Mouse (Mus musculus) forebrain, embryonic 11.5 days (tissue): ENCODE measurements around the gene Gpc3. TPM values are rescaled to one million over a fixed set of nuclear protein-coding genes. Genes with fewer than 3 reads are reported as not detected.

ENCODE experiments used
- ATAC-seq: fragments of 200-750 bp; cut with Nextera tagmentation; replicated peaks from 2 replicates; pipeline ENCODE4 v1.8.0; 2017; ENCODE audit warnings: moderate TSS enrichment; ENCODE audit not compliant: low FRiP score
- DNase-seq: peaks from one replicate; pipeline ENCODE4 v3.0.0-alpha.2; 2017; ENCODE audit warnings: low spot score
- H3K27ac ChIP-seq: fragments of 300-500 bp; sonication (generic); 2 replicates; pipeline ENCODE4 v1.5.1; 2014; ENCODE audit warnings: low read depth, low read length
- H3K27me3 ChIP-seq: fragments of 300-500 bp; sonication (generic); 2 replicates; pipeline ENCODE4 v1.6.1; 2014; ENCODE audit warnings: mild to moderate bottlenecking, low read length, mixed read lengths; ENCODE audit not compliant: control insufficient read depth, insufficient read depth
- H3K36me3 ChIP-seq: fragments of 300-500 bp; sonication (generic); 2 replicates; pipeline ENCODE4 v1.6.1; 2014; ENCODE audit warnings: mild to moderate bottlenecking, low read length, moderate library complexity, mixed read lengths; ENCODE audit not compliant: control insufficient read depth, insufficient read depth
- H3K4me1 ChIP-seq: fragments of 300-500 bp; sonication (generic); replicated peaks from 2 replicates; pipeline ENCODE4 v1.6.1; 2014; ENCODE audit warnings: low read length, mixed read lengths; ENCODE audit not compliant: control insufficient read depth, insufficient read depth
- H3K4me2 ChIP-seq: fragments of 300-500 bp; sonication (generic); 2 replicates; pipeline ENCODE4 v1.6.1; 2014; ENCODE audit warnings: low read depth, mild to moderate bottlenecking, low read length, moderate library complexity, mixed read lengths; ENCODE audit not compliant: severe bottlenecking
- H3K4me3 ChIP-seq: fragments of 300-500 bp; sonication (generic); 2 replicates; pipeline ENCODE4 v1.5.1; 2014; ENCODE audit warnings: low read depth, low read length
- H3K9ac ChIP-seq: fragments of 300-500 bp; sonication (generic); 2 replicates; pipeline ENCODE4 v1.6.1; 2014; ENCODE audit warnings: low read length
- H3K9me3 ChIP-seq: fragments of 300-500 bp; sonication (generic); 2 replicates; pipeline ENCODE4 v1.6.1; 2016; ENCODE audit warnings: low read length, mixed read lengths; ENCODE audit not compliant: control insufficient read depth
- WGBS: fragments of 180-500 bp; shearing (Covaris S2); extraction: QIAGEN DNeasy Blood & Tissue Kit; methylation state at CpG from one replicate; pipeline ENCODE4 v1.1.7; 2014; 5-methylcytosine and 5-hydroxymethylcytosine counted together
- microRNA counts: library from miRNA; unstranded; fragments of <30 nt; microRNA quantifications from one replicate; lab custom pipeline; 2015
- microRNA-seq: library from miRNA; unstranded; fragments of <30 nt; microRNA quantifications from one replicate; pipeline ENCODE4, GENCODE M21; 2016; ENCODE audit not compliant: insufficient number of aligned reads
- polyA plus RNA-seq: library from polyadenylated mRNA; unstranded; fragments of >200 nt; fragmentation: Nextera tagmentation; extraction: Ambion mirVana; gene quantifications from 2 replicates; pipeline ENCODE4 v1.2.1, GENCODE M21; 2014

Gene Gpc3
- polyA plus RNA-seq, 1 experiment from 2014 or later = 187 TPM

DNA sequence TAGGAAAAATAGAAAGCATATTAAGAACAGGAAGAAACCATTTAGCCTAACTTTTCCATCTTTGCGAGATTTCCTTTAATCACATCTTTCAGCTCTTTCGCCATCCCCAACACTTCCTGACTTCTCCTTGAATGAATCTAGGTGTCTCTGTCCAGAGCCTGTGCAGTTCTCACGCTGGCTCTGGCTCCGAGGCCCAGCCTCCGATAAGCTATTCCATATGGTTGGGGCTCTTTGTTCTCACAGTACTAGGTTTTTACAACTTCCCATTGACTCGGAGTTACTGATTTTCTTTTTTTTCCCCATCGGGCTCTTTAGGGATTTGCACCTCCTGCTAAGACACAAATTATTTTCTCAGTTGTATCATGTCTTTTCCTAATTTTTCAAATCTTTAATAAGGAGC lies 381.8 kb downstream of the Gpc3 start:
- Histone ChIP-seq H3K4me2 (no peak overlapping the region), H3K9ac (no peak overlapping the region), H3K27me3 (no peaks in the 10 kb centered on the region), H3K27ac (no peak overlapping the region), H3K4me3 (no peak overlapping the region), H3K9me3 (no peaks in the 10 kb centered on the region), H3K36me3 (no peaks in the 10 kb centered on the region), H3K4me1 (no peaks in the 10 kb centered on the region)
- WGBS = 76% methylated on average over 7 of the region's 7 CpGs
- no peak for DNase-seq
- ATAC-seq = no peak

DNA sequence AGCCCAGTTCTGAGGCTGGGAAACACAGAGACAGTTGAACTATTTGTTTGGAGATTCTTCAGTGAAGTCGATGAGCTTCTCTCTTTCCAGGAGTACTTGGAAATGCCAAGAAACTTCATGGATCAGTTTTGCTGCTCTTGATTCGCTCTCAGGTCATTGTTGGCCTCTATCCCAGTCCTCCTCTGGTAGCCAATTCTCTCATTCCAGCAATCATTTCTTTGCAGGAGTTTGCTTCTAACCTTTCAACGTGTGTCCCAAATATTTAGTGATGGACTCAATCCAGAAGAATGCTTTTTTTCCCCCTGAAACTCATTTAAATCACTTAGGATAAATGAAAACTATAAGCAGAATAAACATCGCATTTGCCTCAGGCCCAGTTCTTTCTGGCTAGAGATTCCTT lies 383.0 kb downstream of the Gpc3 start:
- Histone ChIP-seq H3K4me2 (no peak overlapping the region), H3K27ac (no peak overlapping the region), H3K36me3 (no peaks in the 10 kb centered on the region), H3K9ac (no peak overlapping the region), H3K4me3 (no peak overlapping the region), H3K4me1 (no peaks in the 10 kb centered on the region), H3K27me3 (no peaks in the 10 kb centered on the region), H3K9me3 (no peaks in the 10 kb centered on the region)
- WGBS = 80% methylated on average over 4 of the region's 4 CpGs
- DNase-seq (no peak), ATAC-seq (no peak)

MicroRNAs within 50 kb of the gene (microRNA counts, 519-probe panel; counts per million panel counts)
- microRNA mmu-miR-717 (lab: Ali Mortazavi, UCI) = 31.2 counts per million

Small RNA genes lying within 50 kb of the gene (microRNA-seq; reads per million reads assigned to microRNA genes)
- gene Mir6384 (not detected), gene Mir717 (not detected)

Other genes with a start within 250 kb of the Gpc3 start
- 3.8 and 4.7 TPM in 2 replicates for gene Ccdc160, start 177.2 kb upstream of the Gpc3 start, polyA plus RNA-seq